Mouse (Mus musculus) G1E (cell line): ENCODE results near the gene Krt39.
A peak's percentile ranks its signal among the peaks of the same experiment; 100 is the strongest.

ENCODE experiments used
- CTCF ChIP-seq: IDR thresholded peaks from 2 replicates; pipeline ENCODE4 v1.5.1; 2012; ENCODE audit warnings: low read depth, low read length, inconsistent platforms, mixed read lengths
- GATA1 ChIP-seq: IDR thresholded peaks from 2 replicates; pipeline ENCODE4 v1.6.1; 2012; ENCODE audit warnings: borderline replicate concordance, low read length, inconsistent platforms, mixed read lengths
- GATA2 ChIP-seq: IDR thresholded peaks from 2 replicates; pipeline ENCODE4 v1.6.1; 2012; ENCODE audit warnings: low read depth, low read length, inconsistent platforms, borderline replicate concordance
- POLR2AphosphoS5 ChIP-seq: IDR thresholded peaks from 2 replicates; pipeline ENCODE4 v1.6.1; 2012; ENCODE audit warnings: low read depth, low read length, inconsistent platforms; ENCODE audit not compliant: insufficient replicate concordance
- TAL1 ChIP-seq: conservative IDR thresholded peaks from 2 replicates; pipeline ENCODE4 v1.6.1; 2012; ENCODE audit warnings: low read depth, low read length, inconsistent platforms, mixed read lengths

- TF ChIP-seq CTCF (peak; percentile 56), GATA1 (no peak), POLR2AphosphoS5 (no peak), GATA2 (no peak), TAL1 (no peak)
Observed at GRCm38 (mm10) chr11:99464836-99465235, 56.3 kb downstream of the Krt39 start.
